Mouse (Mus musculus) v-Abl transformed pro-B cells (cell line): ENCODE measurements around the gene Mthfs.
"Not testable (repeated sequence)": the region's sequence is repeated elsewhere in the genome, so short reads cannot be mapped to it uniquely, and the experiment has no call there.

ENCODE experiments used
- in situ Hi-C, 2 experiments: fragments of 400-800 bp; cut with MboI; formaldehyde crosslinking; loops; one replicate each; pipeline ENCODE4 v1.15.1; 2025; ENCODE audit not compliant: unreplicated experiment in 2 of 2

The Mthfs gene

DNA sequence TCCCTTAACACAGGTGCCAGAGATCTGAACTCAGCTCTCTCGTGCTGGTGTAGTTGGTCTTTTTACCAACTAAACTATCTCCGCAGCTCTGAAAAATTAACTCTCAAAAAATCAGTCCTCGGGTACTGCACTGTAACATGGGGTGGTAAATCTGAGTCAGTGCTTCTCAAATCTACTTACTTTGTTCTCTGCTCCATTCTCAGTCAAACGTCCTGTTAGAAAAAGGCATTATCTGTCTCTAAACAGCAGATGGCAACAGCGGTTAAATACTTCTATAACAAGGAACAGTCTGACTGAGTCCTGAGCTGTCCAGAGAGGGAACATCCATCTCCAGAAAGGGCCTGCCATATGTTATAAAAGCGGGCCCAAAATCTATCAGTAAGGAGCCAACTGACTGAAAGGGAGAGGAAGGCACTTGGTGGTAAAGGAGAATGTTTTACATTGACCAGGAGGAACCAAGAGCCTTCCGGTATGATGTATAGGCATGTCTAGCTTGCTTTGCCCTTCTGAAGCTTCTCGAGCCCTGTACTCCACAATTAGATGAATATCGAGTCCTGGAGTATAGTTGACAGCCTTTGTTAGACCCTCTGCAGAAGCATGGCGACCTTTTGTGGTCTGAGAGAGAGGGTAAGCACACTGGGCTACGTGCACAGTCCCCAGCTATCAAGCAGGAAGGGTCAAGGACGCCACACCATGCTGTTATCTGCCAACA is at the start of gene Mthfs:
Mthfs (plus strand) TSS at position 324 of the 712 bp plus-strand sequence.
- in situ Hi-C loops = loop anchor here (10.0 to 25.0 kb wide), 6 partner anchors 474 to 902 kb away; partner anchors contain the start of genes Ctsh (in 1 of the 2), Morf4l1 (in 1 of the 2) and Zfp949 (in 1 of the 2)

DNA sequence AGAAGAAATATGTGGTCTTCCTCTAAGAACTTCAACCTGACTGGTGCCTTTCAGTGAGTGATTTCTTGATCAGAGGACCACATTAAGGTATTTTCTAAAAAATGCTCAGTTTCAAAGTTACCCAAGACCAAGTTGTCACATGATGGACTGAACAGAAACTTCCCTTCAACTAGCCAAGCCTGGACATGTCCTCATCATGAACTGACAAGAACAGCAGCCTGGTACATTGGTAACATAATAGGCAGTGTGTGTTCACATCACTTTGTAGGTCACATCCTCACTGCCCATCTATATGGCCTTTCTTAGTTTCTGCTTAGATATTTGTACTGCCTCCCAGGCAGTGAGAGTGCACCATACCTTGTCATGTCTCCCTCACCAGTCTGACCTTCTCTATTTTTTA is 37.9 kb upstream of the Mthfs start:
- in situ Hi-C loops = loop anchor here in 1 of 2 experiments (10.0 kb wide), 1 partner anchor 502 kb away; no protein-coding TSS in a partner anchor

DNA sequence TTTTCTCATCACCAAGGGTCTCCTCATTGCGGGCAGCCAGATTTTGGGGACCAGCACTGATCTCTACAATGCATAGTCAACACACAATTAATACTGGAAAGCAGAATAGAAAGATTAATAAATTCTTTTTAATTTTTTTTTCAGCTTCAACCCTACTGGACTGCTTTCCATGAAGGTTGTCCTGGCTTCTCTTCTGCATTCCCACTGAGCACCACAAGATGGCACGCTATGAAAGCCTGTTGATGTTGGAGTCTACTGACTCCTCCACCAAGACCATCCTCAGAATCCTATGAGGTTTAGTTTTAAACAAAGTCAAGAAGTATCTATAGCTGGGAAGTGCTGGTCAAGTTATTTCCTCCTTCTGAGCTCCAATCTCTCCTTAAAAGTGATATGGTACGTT is 31.6 kb upstream of the Mthfs start:
- in situ Hi-C loops = loop anchor here in 1 of 2 experiments (10.0 kb wide), 1 partner anchor 496 kb away; no protein-coding TSS in a partner anchor

DNA sequence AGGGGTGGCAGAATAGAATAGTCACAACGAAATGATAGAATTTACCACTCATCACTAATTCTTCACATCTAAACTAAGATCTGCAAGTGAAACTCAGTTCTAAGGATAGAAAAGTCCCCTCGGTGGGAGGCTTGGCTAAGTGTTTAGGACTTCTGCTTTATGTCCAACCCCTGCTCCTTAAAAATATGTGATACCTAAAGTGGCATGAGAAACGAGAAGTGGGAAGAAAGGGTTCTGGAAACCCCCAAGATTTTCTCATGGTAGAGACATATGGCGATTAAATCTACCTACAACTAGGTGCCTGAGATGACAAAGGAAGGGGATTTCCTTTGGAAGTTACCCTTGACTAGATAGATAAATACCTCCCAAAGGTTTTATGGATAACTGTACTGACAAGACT is 31.0 kb upstream of the Mthfs start:
- in situ Hi-C loops = loop anchor here in 1 of 2 experiments (10.0 kb wide), 1 partner anchor 495 kb away; no protein-coding TSS in a partner anchor

DNA sequence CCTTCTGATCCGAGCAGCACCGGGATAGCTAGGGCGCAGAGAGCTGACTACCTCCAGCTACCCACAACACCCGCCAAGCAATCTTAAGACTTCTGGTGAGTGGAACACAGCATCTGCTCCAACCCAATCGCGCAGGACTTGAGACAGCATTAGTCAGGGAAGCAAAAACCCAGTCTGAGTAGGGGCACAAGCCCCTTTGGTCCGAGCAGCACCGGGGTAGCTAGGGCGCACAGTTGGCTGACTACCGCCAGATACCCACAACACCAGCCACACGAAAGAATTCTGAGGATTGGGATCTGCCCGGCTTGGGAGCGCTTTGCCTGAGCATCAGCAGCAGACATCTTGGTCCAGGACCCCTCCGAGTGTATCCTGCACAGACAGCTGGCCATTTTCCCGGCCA is 23.5 kb upstream of the Mthfs start:
- in situ Hi-C loops = not testable (repeated sequence)

DNA sequence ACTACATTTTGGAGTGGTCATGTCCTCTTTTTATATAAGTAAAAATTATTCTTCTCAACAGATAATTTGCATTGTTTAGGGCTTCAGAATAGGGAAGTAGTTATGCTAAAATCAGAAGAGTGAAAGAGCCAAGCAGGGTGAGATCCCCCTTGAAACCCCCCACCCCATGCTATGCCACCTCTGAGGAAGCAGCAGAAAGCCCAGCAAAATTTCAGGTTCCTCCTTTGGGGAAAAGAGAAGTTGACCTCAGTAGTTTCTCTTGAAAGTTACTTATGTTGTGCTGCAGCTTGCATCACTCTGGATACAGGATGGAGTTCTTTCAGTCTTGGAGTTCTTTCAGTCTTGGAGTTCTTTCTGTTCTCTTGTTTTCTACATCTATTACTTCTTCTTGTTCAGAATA is 15.0 kb upstream of the Mthfs start:
- in situ Hi-C loops = not testable (repeated sequence)

DNA sequence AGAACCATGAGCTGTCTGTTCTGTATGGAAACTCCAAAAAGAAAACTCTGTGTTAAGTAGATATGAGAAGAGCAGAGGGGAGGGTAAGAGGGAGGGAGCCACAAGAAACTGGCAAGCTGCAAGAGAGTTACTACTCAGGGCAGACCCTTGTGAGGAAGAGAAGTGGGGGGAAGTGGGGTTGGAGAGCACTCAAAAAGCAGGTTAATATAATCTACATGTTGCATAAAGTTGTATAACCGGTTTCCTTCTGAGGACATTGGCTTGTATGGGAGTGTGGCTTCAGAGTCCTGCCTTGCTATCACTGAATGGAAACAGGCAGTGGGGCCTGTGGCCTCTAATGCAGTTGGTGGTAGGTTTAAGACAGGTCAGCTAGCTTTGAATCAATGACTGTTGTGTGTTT is 13.0 kb upstream of the Mthfs start:
- in situ Hi-C loops = not testable (repeated sequence)

DNA sequence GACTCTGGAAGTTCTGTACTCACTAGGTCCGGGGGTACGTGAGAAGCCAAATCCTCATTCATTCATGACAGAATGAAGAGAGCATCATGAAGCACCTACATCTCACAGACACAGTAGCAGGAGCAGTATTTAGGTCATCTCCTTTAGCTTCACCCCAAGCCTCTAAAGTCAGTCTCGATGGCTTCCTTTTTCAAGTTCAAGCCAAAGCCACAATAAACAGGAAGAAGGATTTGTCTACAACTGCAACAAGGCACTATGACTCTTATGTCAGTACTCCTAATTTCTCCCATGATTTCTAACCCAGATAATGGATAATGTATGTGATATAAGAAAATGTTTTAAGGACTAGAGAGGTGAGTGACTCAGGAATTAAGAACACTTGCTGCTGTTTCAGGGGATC is 12.1 kb upstream of the Mthfs start:
- in situ Hi-C loops = not testable (repeated sequence)

DNA sequence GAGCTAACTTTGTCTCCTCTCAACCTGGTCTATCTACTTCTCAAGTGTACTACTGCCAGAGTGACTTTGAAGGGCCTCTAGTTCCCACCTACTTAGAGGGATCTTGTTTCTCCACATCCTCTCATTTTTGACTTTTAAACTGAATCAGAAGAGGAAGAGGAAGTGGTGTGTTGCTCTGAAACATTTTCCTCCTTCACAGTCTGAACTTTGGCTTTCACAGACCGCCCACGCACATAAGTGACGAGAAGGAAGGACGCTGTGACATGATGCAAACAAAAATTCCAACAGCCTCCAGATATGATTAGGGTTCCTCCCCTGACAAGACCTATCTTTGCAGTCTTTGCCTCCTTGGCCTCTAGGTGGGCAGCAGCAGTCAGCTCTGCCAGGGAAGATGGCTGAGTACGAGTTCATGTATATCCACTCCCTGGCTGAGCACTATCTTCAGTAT is 11.5 kb upstream of the Mthfs start, which contains the start of the genes Bcl2a1b and Gm29094:
Bcl2a1b (plus strand) TSS at position 241 of the 448 bp plus-strand sequence.
Gm29094 (plus strand) TSS at position 411 of the 448 bp plus-strand sequence.
- in situ Hi-C loops = not testable (repeated sequence)

DNA sequence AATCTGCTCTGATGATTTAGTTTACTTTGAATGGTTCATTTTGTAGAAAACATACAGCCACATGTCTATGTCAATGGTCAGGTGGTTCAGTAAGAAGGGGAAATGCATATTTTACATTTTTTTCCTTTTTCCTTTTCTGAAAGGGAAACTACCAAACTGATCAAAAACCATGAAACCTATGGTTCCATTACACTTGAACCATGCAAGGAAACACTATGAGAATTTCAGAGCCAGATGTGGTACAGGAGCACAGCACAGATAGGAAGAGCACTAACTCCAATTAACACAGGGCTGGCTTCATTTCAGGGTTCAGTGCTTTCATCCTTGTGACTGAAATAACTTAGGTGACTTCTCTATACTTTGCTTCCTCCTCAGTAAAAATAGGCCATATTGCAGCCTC is 8.2 kb upstream of the Mthfs start:
- in situ Hi-C loops = loop anchor here (10.0 to 25.0 kb wide), 5 partner anchors 473 to 910 kb away; partner anchors contain the start of genes Ctsh (in 1 of the 2), Morf4l1 (in 1 of the 2) and Zfp949 (in 1 of the 2)

DNA sequence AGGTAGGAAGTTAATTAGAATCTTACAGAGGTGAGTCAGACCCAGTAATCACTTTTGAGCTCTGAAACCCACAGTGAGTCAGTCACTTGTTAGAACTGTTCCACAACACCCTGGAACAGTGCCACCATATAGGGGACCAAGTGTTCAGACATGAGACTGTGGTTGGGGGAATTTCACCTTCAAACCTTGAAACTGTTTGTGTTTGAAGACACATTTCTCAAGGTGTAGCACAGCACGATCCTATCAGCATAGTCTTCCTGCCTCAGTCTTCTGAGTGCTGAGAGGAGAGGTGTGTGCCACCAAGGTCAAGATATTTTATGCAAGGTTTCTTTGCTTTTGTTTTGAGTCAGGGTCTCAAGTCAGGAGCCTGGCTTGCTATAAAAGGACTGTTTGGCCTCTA is 1.5 kb upstream of the Mthfs start:
- in situ Hi-C loops = loop anchor here (10.0 to 25.0 kb wide), 5 partner anchors 466 to 903 kb away; partner anchors contain the start of genes Ctsh (in 1 of the 2), Morf4l1 (in 1 of the 2) and Zfp949 (in 1 of the 2)

DNA sequence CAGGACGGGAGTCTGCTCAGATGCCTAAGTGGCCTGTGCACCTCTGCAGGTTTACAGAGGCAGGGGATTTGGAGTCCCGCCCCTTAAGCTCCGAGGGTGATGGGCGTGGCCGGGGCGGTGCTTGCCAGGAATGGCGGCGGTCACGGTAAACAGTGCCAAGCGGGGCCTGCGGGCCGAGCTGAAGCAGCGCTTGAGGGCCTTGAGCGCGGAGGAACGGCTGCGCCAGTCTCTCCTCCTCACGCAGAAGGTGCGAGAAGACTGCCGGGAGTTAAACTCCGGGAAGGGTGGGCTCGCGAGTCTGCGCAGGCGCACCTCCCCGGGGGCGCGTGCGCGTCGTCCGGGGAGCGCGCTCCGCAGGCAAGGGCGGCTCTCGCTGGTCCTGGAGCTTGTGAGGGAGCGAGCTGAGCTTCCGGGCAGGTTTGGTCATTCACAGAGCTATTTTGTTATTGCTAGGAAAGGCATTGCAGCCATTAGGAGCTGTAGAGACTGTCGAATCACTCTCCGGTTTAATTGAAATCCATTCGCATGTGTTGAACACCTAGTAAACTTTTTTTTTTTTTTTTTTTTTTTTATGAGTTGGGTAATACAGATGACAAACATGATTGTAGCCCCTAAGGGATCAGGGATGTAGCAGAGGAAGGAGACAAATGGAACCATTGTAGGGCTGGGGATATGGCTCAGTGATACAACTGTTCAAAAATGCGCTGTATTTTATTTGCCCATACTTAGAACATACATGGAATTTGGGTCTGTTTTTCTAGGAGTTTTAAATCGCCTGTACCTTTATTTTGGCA is 786 bp downstream of the Mthfs start:
- in situ Hi-C loops = loop anchor here (10.0 to 25.0 kb wide), 6 partner anchors 474 to 901 kb away; partner anchors contain the start of genes Ctsh (in 1 of the 2), Morf4l1 (in 1 of the 2) and Zfp949 (in 1 of the 2)

DNA sequence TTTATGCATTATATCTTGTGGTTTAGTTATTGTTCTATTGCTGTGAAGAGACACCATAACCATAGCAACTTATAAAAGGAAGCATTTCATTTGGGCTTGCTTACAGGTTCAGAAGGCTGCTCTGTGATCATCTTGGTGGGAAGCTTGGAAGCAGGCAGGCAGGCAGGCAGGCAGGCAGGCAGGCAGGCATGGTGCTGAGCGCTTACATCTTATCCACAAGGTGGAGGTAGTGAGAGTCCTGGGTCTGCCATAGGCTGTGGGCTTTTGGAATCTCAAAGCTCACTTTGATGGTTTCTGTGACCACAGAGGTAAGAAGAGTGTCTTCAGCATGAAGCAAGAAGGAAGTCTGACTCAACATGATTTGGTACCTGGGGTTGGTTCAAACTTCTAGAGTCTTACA is 2.0 kb downstream of the Mthfs start:
- in situ Hi-C loops = loop anchor here (10.0 to 25.0 kb wide), 6 partner anchors 472 to 900 kb away; partner anchors contain the start of genes Ctsh (in 1 of the 2), Morf4l1 (in 1 of the 2) and Zfp949 (in 1 of the 2)

DNA sequence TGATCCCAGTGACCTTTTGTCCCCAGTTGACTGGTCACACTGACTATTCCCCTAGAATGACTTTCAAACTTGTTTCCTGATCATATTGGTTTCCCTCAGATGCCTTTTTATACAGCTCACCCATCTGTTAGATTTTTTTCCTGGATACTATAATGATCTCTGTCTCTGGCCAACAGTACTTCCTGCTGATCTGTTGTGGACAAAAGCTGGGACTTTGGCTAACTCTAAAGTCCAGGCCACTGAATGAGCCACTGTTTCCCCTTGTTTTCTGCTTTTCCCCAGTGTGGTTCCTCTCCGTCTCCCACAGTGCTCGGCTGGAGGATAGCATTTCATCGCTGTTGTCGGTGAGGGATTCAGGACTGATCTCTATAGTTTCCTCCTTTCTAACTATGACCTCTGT is 7.7 kb downstream of the Mthfs start:
- in situ Hi-C loops = loop anchor here (10.0 to 25.0 kb wide), 6 partner anchors 467 to 894 kb away; partner anchors contain the start of genes Ctsh (in 1 of the 2), Morf4l1 (in 1 of the 2) and Zfp949 (in 1 of the 2)

DNA sequence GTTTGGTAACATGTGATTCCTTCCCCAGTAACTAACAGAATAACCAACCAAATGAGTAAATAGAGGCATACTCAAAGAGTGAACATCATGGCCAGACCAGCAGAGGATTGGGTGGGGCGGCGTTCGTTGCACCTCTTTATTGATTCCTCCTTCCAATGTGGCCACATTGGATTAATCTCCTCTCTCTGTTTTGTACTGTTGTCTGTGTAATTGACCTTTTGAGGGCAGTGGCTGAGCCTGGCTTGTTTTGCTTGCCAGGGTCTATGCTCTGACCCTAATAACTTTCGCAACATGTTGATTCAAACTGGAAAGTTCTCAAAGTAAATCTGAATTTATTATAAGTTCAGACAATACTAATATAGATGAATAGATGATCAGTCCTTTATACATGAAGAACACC is 9.2 kb downstream of the Mthfs start:
- in situ Hi-C loops = loop anchor here (10.0 to 25.0 kb wide), 6 partner anchors 465 to 893 kb away; partner anchors contain the start of genes Ctsh (in 1 of the 2), Morf4l1 (in 1 of the 2) and Zfp949 (in 1 of the 2)

DNA sequence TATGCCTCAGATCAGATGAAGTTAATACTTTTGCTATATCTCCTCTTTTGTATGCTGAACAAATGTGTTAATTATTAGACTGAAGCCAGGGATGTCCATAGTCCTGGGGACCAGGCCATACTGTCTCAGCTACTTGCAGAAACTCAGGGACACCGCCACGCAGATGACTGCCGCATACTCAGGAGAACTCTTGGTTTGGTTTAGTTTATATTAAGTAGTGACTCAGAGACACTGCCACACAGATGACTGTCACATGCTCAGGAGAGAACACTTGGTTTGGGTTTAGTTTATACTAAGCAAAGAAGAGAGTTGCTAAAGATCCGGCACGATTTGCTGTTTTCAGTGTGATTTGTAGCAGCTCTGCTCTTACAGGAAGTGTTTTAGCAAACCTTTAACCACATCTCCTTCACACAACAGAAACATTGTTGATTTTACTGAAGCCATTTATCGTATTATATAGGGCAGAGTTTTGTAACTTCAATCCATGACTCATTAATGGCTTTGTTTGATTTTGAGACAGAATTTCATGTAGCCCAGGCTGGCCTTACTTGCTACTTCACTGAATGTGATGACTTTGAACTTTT is 10.3 kb downstream of the Mthfs start:
- in situ Hi-C loops = loop anchor here (25.0 kb wide), 4 partner anchors 567 to 892 kb away; partner anchors contain the start of genes Ctsh (in 1 of the 2), Morf4l1 (in 1 of the 2) and Zfp949 (in 1 of the 2)

DNA sequence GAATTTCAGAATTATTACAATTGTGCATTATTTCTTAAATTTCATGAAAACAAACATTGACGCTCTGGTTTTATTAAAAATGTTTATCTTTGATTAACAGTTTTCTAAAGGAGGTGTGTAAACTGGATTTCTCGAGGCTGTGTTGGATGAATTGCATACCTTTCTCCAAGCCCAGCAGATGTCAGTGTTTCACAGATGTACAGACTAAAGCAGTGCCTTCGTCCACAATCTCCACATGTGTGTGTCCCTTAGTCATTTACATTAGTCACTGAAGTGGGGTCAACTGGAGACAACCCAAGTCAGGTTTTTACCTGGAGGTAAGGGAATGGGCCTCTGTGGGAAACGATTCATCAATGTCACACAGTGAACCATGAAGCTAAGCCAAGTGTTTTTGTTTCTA is 15.6 kb downstream of the Mthfs start:
- in situ Hi-C loops = no loop called here

DNA sequence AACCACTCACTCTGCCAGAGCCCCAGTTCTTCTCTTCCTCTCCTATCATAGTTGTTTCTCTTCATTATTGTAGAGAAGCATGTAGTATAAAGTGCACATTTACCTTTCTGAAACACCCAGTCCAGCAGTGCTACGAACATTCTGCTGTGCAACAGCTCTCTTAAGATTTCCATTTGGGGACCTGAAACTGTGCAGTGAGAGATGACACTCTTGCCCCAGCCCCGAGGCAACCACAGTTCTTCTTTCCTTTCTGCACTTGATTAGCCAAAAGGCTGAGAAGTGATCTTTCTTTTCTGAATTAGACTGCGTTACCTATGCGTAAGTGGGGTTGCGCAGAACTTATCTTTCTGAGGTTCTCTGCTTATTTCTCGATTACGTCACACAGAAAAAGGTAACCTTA is 17.6 kb downstream of the Mthfs start:
- in situ Hi-C loops = no loop called here

DNA sequence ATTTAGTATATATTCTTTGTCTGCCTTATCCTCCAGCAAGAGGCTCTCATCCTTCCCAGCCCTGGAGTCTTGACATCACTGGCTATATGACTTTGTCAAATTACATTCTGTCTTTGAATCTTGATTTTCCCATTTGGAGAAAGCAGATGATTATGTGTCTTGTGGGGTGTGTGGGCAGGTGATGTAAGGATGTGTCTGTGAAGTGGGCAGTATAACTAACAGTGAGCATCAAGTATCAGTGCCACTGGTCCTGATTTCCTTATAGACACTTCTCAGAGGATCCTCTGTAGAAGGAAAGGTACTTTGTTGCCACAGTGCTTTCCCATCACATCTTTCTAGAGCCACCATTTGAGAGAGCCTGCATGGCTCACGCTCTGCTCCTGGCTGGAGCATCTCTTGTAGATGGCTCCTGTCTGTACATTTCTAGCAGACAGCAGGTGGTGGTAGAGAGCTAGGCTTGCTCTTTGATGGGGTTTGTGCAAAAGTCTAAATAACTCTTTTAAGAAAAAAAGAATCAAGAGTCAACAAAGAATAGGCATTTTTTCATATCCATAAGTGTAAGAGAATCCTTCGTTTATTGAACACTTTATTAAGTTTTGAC is 20.5 kb downstream of the Mthfs start:
- in situ Hi-C loops = not testable (repeated sequence)
